Mouse (Mus musculus) c-Kit-positive CD71-positive TER-119-negative erythroid progenitor cells, embryonic 14.5 days (primary cell): Measurements from ENCODE around the gene Nfx1.
A peak's percentile ranks its signal among the peaks of the same experiment; 100 is the strongest.

Source experiments
- DNase-seq: peaks from one replicate; pipeline ENCODE4 v3.0.0-alpha.2; 2013; ENCODE audit warnings: low read depth

The Nfx1 gene

GRCm38 (mm10) chr4:41047524-41048271 is 77.0 kb downstream of the Nfx1 start, which contains the start of gene Aqp7:
Aqp7 (minus strand) TSS chr4:41048139.
- no peak for DNase-seq

- no peak for DNase-seq
Observed at GRCm38 (mm10) chr4:41048926-41049325, 78.2 kb downstream of the Nfx1 start.

- peak; percentile 85 for DNase-seq
Observed at GRCm38 (mm10) chr4:41050726-41051675, 80.3 kb downstream of the Nfx1 start.

GRCm38 (mm10) chr4:41051781-41052180 is 81.1 kb downstream of the Nfx1 start:
- DNase-seq: no peak

GRCm38 (mm10) chr4:41055111-41055510 is 84.4 kb downstream of the Nfx1 start:
- DNase-seq: no peak

GRCm38 (mm10) chr4:41056253-41056652 is 85.5 kb downstream of the Nfx1 start:
- DNase-seq: no peak

- no peak for DNase-seq
Observed at GRCm38 (mm10) chr4:41056742-41057332, 86.1 kb downstream of the Nfx1 start.

GRCm38 (mm10) chr4:41057361-41057760 is 86.7 kb downstream of the Nfx1 start:
- no peak for DNase-seq

- DNase-seq: no peak
Observed at GRCm38 (mm10) chr4:41063351-41063750, 92.6 kb downstream of the Nfx1 start.

- DNase-seq: peak; percentile 44
Observed at GRCm38 (mm10) chr4:41063894-41064673, 93.4 kb downstream of the Nfx1 start.

- no peak for DNase-seq
Observed at GRCm38 (mm10) chr4:41065196-41065595, 94.5 kb downstream of the Nfx1 start.

- no peak for DNase-seq
Observed at GRCm38 (mm10) chr4:41071500-41072429, 101.1 kb downstream of the Nfx1 start.

GRCm38 (mm10) chr4:41073008-41073817 is 102.5 kb downstream of the Nfx1 start:
- no peak for DNase-seq

GRCm38 (mm10) chr4:41074461-41074860 is 103.8 kb downstream of the Nfx1 start:
- no peak for DNase-seq
